Mouse (Mus musculus): ENCODE data around the gene Mras. TPM values are rescaled to one million over a fixed set of nuclear protein-coding genes. Genes with fewer than 3 reads are reported as not detected.

Gene Mras
- polyA plus RNA-seq, 1 experiment from 2014 or later: 29.6 TPM

GRCm38 (mm10) chr9:99423692-99424573 is 13.2 kb downstream of the Mras start:
- Histone ChIP-seq H3K36me3 (no peaks in the 10 kb centered on the region; the same call in 1 of the 2 replicates), H3K27ac (0 out of 2 replicates have a peak overlapping the region, but pooled peaks have one; percentile 22), H3K9me3 (no peaks in the 10 kb centered on the region), H3K4me1 (peaks cover 46% of the 10 kb centered on the region), H3K9ac (peak overlapping the region; percentile 48), H3K4me2 (replicated peaks) (no peak overlapping the region), H3K4me3 (no peak overlapping the region), H3K27me3 (no peaks in the 10 kb centered on the region)
- ATAC-seq (ENCODE audit: low FRiP score, low read depth): no peak
- 54% methylated on average over 9 of the region's 9 CpGs for WGBS

DNA sequence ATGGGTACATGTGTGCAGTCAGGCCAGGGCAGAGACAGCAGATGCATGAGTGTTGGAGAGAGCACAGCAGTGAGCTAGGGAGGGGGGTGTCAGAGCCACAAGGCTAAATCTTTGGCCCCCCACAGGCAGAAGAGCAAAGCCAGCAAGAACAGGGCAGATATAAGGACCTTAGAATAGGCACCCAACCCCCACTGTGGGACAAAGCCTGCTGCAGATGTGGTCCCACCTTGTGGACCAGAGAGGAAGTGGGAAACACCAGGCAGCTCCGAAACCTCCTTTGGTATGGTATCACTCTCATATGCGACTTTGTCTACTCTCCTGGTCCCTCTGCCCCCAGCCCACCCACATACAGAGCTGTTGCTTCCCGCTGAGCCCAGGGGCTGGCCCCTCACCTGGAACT is 15.3 kb downstream of the Mras start:
- H3K36me3 ChIP-seq: no peaks in the 10 kb centered on the region; the same call in 1 of the 2 replicates
- H3K27ac ChIP-seq: no peak overlapping the region
- H3K4me3 ChIP-seq: no peak overlapping the region
- H3K9me3 ChIP-seq: no peaks in the 10 kb centered on the region
- H3K27me3 ChIP-seq: no peaks in the 10 kb centered on the region
- no peak overlapping the region for H3K4me2 ChIP-seq (replicated peaks)
- WGBS: 62% methylated on average over 3 of the region's 3 CpGs
- no peak overlapping the region for H3K9ac ChIP-seq
- peaks cover 61% of the 10 kb centered on the region for H3K4me1 ChIP-seq
- no peak for ATAC-seq (ENCODE audit: low FRiP score, low read depth)

GRCm38 (mm10) chr9:99419951-99420701 is 17.1 kb downstream of the Mras start:
- no peak overlapping the region for H3K27ac ChIP-seq
- H3K4me1 ChIP-seq: peaks cover 66% of the 10 kb centered on the region
- no peak overlapping the region for H3K9ac ChIP-seq
- no peaks in the 10 kb centered on the region for H3K9me3 ChIP-seq
- H3K36me3 ChIP-seq: no peaks in the 10 kb centered on the region
- H3K4me3 ChIP-seq: no peak overlapping the region
- no peak overlapping the region for H3K4me2 ChIP-seq (replicated peaks)
- ATAC-seq (ENCODE audit: low FRiP score, low read depth): no peak
- 77% methylated on average over 8 of the region's 8 CpGs for WGBS
- H3K27me3 ChIP-seq: no peaks in the 10 kb centered on the region

DNA sequence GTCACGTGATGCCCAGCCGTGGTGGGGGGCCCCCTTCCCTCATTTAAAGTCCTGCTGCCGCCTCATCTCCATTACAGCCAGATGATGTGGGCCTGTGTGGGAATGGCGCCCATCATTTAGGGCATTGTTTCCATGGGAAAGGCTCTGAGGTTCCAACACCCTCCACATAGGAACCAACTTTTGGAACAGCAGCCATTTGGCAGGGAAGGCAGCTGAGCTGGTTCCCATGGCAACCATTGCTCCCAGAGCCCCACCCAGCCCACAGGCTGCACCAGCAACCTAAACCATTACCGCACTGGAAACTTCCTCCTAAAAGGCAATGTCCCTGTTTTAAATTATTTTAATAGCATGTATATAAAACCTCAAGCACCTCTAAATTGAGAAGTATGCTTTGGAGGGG is 18.8 kb downstream of the Mras start:
- Histone ChIP-seq H3K9me3 (no peaks in the 10 kb centered on the region), H3K4me1 (peaks cover 59% of the 10 kb centered on the region), H3K9ac (no peak overlapping the region), H3K27me3 (no peaks in the 10 kb centered on the region), H3K4me3 (no peak overlapping the region), H3K27ac (peak overlapping the region; percentile 35; the same call in 1 of the 2 replicates), H3K36me3 (no peaks in the 10 kb centered on the region), H3K4me2 (replicated peaks) (peak overlapping the region; percentile 37; the same call in 1 of the 2 replicates)
- peak; percentile 58 for ATAC-seq (ENCODE audit: low FRiP score, low read depth)
- 39% methylated on average over 5 of the region's 5 CpGs for WGBS

- H3K36me3 ChIP-seq: no peaks in the 10 kb centered on the region
- 0 out of 2 replicates have a peak overlapping the region, but pooled peaks have one; percentile 1 for H3K27ac ChIP-seq
- ATAC-seq (ENCODE audit: low FRiP score, low read depth): no peak
- no peak overlapping the region for H3K4me2 ChIP-seq (replicated peaks)
- H3K4me3 ChIP-seq: no peak overlapping the region
- H3K4me1 ChIP-seq: peaks cover 54% of the 10 kb centered on the region
- H3K9ac ChIP-seq: no peak overlapping the region; the same call in 1 of the 2 replicates
- WGBS: 74% methylated on average over 4 of the region's 4 CpGs
- no peaks in the 10 kb centered on the region for H3K27me3 ChIP-seq
- H3K9me3 ChIP-seq: no peaks in the 10 kb centered on the region
These were observed 19.8 kb downstream of the Mras start for GRCm38 (mm10) chr9:99417288-99417846.

DNA sequence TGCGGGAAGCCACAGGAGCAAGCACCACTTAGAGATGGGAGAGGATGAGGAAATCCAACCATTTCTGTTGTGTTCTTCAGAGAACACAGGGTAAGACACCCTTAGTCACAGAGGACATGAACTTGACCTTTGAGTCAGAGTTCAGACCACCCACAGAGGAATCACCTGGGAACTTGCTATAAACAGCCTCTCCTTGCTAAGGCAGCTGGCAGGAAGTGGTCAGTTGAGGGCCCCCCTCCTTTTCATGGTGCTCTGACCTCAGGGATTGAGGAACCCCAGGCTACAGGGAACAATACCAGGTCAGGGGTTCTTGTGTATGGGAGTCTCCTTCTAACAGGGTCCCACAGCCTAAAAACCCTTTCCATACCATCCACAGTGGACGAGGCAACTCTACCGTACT is 20.4 kb downstream of the Mras start:
- Histone ChIP-seq H3K36me3 (no peaks in the 10 kb centered on the region), H3K27me3 (no peaks in the 10 kb centered on the region), H3K27ac (no peak overlapping the region), H3K4me1 (peaks cover 48% of the 10 kb centered on the region), H3K9ac (no peak overlapping the region; the same call in 1 of the 2 replicates), H3K4me3 (no peak overlapping the region), H3K9me3 (no peaks in the 10 kb centered on the region), H3K4me2 (replicated peaks) (no peak overlapping the region)
- 83% methylated on average over 3 of the region's 3 CpGs for WGBS
- ATAC-seq (ENCODE audit: low FRiP score, low read depth): no peak

GRCm38 (mm10) chr9:99411785-99412184 is 25.4 kb downstream of the Mras start:
- 88% methylated on average over 4 of the region's 4 CpGs for WGBS
- no peaks in the 10 kb centered on the region for H3K36me3 ChIP-seq
- H3K27ac ChIP-seq: no peak overlapping the region
- no peaks in the 10 kb centered on the region for H3K9me3 ChIP-seq
- H3K4me3 ChIP-seq: no peak overlapping the region
- H3K4me2 ChIP-seq (replicated peaks): no peak overlapping the region
- H3K4me1 ChIP-seq: peaks cover 23% of the 10 kb centered on the region
- H3K9ac ChIP-seq: no peak overlapping the region
- ATAC-seq (ENCODE audit: low FRiP score, low read depth): no peak
- no peaks in the 10 kb centered on the region for H3K27me3 ChIP-seq

DNA sequence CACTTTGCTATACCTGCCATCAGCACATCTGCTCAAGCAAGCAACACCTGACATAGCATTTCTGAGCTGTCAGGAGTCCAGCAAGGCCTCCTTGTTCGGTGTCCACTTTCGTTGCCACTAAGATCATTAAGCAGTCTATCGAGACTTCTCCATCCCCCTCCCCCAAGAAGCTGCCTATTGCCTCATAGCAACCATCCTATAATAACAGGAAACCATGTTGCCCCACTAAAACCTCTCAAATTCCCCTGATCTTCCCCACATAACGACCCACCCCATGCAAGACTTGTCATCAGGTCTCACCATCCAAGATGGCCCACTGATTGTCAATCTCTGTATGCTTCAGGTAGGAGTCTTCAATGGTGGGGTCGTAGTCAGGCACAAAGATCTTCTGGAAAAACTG is 26.1 kb downstream of the Mras start:
- peaks cover 20% of the 10 kb centered on the region for H3K4me1 ChIP-seq
- H3K4me3 ChIP-seq: no peak overlapping the region
- no peak overlapping the region for H3K9ac ChIP-seq
- H3K9me3 ChIP-seq: no peaks in the 10 kb centered on the region
- H3K4me2 ChIP-seq (replicated peaks): no peak overlapping the region
- WGBS: 87% methylated on average over 5 of the region's 5 CpGs
- H3K36me3 ChIP-seq: no peaks in the 10 kb centered on the region
- ATAC-seq (ENCODE audit: low FRiP score, low read depth): no peak
- H3K27me3 ChIP-seq: no peaks in the 10 kb centered on the region
- no peak overlapping the region for H3K27ac ChIP-seq

DNA sequence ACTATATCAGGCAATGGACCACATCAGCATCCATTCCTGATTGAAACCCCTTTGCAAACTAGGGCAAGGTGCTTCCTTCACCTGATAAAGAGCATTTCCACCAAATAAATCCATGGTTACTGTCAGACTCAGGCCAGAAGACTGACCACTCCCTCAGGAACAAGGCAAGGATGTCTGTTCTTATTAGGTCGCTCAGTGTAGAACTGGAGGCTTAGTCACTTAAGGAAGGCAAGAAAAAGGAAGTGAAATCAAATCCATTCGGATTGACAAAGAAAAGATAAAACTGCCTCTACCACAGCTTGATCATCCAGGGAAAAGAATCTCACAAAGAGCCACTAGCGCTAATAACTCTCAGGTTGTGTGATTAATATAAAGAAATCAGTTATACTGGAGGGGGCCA is 27.9 kb downstream of the Mras start:
- no peak for ATAC-seq (ENCODE audit: low FRiP score, low read depth)
- H3K27me3 ChIP-seq: no peaks in the 10 kb centered on the region
- no peak overlapping the region for H3K27ac ChIP-seq
- 90% methylated on average over 3 of the region's 3 CpGs for WGBS
- no peak overlapping the region for H3K9ac ChIP-seq
- H3K4me2 ChIP-seq (replicated peaks): no peak overlapping the region
- no peaks in the 10 kb centered on the region for H3K9me3 ChIP-seq
- peaks cover 5% of the 10 kb centered on the region for H3K4me1 ChIP-seq
- H3K4me3 ChIP-seq: no peak overlapping the region
- no peaks in the 10 kb centered on the region for H3K36me3 ChIP-seq

DNA sequence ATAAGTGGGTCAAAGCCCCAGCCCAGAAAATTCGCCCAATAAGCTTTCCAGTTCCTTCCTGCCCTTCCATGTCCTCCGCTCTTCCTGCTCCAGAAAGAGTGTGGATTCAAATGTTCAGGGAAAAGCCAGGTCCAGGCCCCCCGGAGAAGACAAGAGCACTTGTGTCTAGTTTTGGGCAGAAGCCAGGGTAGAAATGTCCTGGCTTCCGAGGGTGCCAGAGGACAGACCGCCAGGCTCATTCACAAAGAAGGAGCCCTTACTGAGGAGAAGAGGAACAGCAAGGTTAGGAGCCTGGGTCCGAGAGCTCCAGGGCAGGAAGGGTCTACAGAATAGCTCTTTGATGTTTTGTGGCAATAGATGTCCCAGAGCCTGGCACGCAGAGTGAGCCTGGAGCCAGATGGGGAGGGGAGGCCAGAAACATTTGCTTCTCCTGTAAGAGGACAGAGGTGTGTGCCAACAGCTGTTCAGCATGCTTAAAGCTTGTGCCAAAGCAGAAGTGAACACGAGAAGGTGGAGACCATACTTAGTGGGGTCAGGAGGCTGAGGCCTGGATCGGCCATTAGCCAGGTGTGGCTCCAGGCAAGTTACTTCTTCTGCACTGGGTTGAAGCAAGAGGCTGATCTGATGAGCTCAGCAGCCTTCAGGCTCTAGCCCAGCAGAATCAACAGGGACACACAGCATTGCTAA is 35.8 kb downstream of the Mras start:
- H3K4me1 ChIP-seq: peaks cover 17% of the 10 kb centered on the region
- ATAC-seq (ENCODE audit: low FRiP score, low read depth): no peak
- no peaks in the 10 kb centered on the region for H3K27me3 ChIP-seq
- H3K9ac ChIP-seq: peak overlapping the region; percentile 13; the same call in 1 of the 2 replicates
- H3K36me3 ChIP-seq: peaks cover 28% of the 10 kb centered on the region
- WGBS: 64% methylated on average over 9 of the region's 9 CpGs
- H3K4me2 ChIP-seq (replicated peaks): no peak overlapping the region
- H3K4me3 ChIP-seq: no peak overlapping the region
- H3K9me3 ChIP-seq: no peaks in the 10 kb centered on the region
- H3K27ac ChIP-seq: peak overlapping the region; percentile 22; the same call in 1 of the 2 replicates

DNA sequence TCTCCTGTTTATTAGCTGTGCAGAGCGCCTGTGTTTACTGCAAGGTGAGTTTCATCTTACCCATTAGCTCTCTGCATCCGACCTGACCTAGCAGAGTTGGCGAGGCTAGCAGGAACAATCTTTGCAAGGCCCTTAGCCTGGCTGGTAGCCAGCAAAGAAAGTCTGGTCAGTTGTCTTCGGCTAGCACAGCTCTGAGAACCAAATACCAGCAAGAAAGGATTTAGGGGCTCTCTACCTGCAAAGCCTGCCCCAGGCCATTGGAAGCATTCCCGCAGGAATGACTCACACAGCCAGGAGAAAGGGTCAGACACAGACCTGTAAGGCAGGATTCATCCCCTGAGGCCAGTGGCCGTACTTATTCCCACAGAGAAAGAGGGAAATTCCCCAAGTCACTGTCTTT is 36.4 kb downstream of the Mras start:
- Histone ChIP-seq H3K4me2 (replicated peaks) (no peak overlapping the region), H3K27ac (peak overlapping the region; percentile 39; the same call in 1 of the 2 replicates), H3K9ac (no peak overlapping the region), H3K27me3 (no peaks in the 10 kb centered on the region), H3K4me3 (no peak overlapping the region), H3K4me1 (peaks cover 17% of the 10 kb centered on the region), H3K9me3 (no peaks in the 10 kb centered on the region), H3K36me3 (peaks cover 28% of the 10 kb centered on the region)
- no peak for ATAC-seq (ENCODE audit: low FRiP score, low read depth)
- WGBS: 54% methylated on average over 6 of the region's 6 CpGs
